Mouse (Mus musculus) testis, adult 2 months (tissue): ENCODE results near the gene Serpinb6b.

Source experiments
- CTCF ChIP-seq: fragments of 200-500 bp; IDR thresholded peaks from 2 replicates; pipeline ENCODE4 v1.5.1; 2012; ENCODE audit warnings: low read depth, mild to moderate bottlenecking, inconsistent platforms, low read length, moderate library complexity; ENCODE audit not compliant: control insufficient read depth, insufficient read depth, insufficient replicate concordance
- POLR2A ChIP-seq: fragments of 200-500 bp; IDR thresholded peaks from 2 replicates; pipeline ENCODE4 v1.6.1; 2012; ENCODE audit warnings: low read depth, mild to moderate bottlenecking, inconsistent platforms, low read length, moderate library complexity; ENCODE audit not compliant: control insufficient read depth

- TF ChIP-seq CTCF (no peak), POLR2A (no peak)
These were observed 38.8 kb downstream of the Serpinb6b start for GRCm38 (mm10) chr13:33003523-33004413.
